Mouse (Mus musculus): ENCODE data around the gene Zbtb1. TPM values are rescaled to one million over a fixed set of nuclear protein-coding genes. Genes with fewer than 3 reads are reported as not detected.

The Zbtb1 gene
- 1 to 10 TPM; 4.1 to 4.7 TPM for total RNA-seq (2021)
- long read RNA-seq, experiment 1, full-length matches to known transcripts, result 8 of 10 reads
- long read RNA-seq, experiment 1, partial matches to known transcripts, result 0 of 10 reads
- long read RNA-seq, experiment 1, other reads (novel, unspliced or antisense), result 2 of 10 reads
- long read RNA-seq, experiment 2, full-length matches to known transcripts, result 25 of 36 reads
- long read RNA-seq, experiment 2, partial matches to known transcripts, result 0 of 36 reads
- long read RNA-seq, experiment 2, other reads (novel, unspliced or antisense), result 11 of 36 reads

- DNase-seq (ENCODE audit: low spot score in 2 of 2), result peak; percentile 78 to 80
These were observed at the start of gene Zbtb1 for GRCm38 (mm10) chr12:76369978-76370830. TSS of gene Zbtb1 (plus strand) at chr12:76370266.

- DNase-seq (ENCODE audit: low spot score in 2 of 2), result peak; percentile 42 to 61
These were observed 45.2 kb upstream of the Zbtb1 start, which contains the start of gene Akap5 for GRCm38 (mm10) chr12:76324679-76325431. TSS of gene Akap5 (plus strand) at chr12:76324891.

GRCm38 (mm10) chr12:76326437-76327220 is 43.4 kb upstream of the Zbtb1 start:
- no peak for DNase-seq (ENCODE audit: low spot score in 2 of 2)

GRCm38 (mm10) chr12:76328567-76329354 is 41.3 kb upstream of the Zbtb1 start:
- no peak for DNase-seq (ENCODE audit: low spot score in 2 of 2)

GRCm38 (mm10) chr12:76333688-76334087 is 36.4 kb upstream of the Zbtb1 start:
- DNase-seq (ENCODE audit: low spot score in 2 of 2), result no peak

GRCm38 (mm10) chr12:76335641-76336040 is 34.4 kb upstream of the Zbtb1 start:
- no peak for DNase-seq (ENCODE audit: low spot score in 2 of 2)

GRCm38 (mm10) chr12:76336111-76336965 is 33.7 kb upstream of the Zbtb1 start:
- no peak for DNase-seq (ENCODE audit: low spot score in 2 of 2)

GRCm38 (mm10) chr12:76341080-76341479 is 29.0 kb upstream of the Zbtb1 start:
- peak; percentile 52 to 55 for DNase-seq (ENCODE audit: low spot score in 2 of 2)

- no peak for DNase-seq (ENCODE audit: low spot score in 2 of 2)
These were observed 24.2 kb upstream of the Zbtb1 start for GRCm38 (mm10) chr12:76345759-76346455.

GRCm38 (mm10) chr12:76349680-76350220 is 20.3 kb upstream of the Zbtb1 start:
- DNase-seq (ENCODE audit: low spot score in 2 of 2), result no peak

- no peak for DNase-seq (ENCODE audit: low spot score in 2 of 2)
These were observed 9.2 kb upstream of the Zbtb1 start for GRCm38 (mm10) chr12:76360868-76361267.

- no peak for DNase-seq (ENCODE audit: low spot score in 2 of 2)
These were observed 8.4 kb upstream of the Zbtb1 start for GRCm38 (mm10) chr12:76361405-76362302.

- DNase-seq (ENCODE audit: low spot score in 2 of 2), result no peak
These were observed 7.8 kb upstream of the Zbtb1 start for GRCm38 (mm10) chr12:76362303-76362676.

- no peak for DNase-seq (ENCODE audit: low spot score in 2 of 2)
These were observed 3.8 kb upstream of the Zbtb1 start for GRCm38 (mm10) chr12:76366276-76366675.

GRCm38 (mm10) chr12:76367096-76367995 is 2.7 kb upstream of the Zbtb1 start:
- no peak for DNase-seq (ENCODE audit: low spot score in 2 of 2)

- no peak for DNase-seq (ENCODE audit: low spot score in 2 of 2)
These were observed 1.8 kb upstream of the Zbtb1 start for GRCm38 (mm10) chr12:76368201-76368789.
